Mouse (Mus musculus): ENCODE measurements around the gene Gm3045. TPM values are rescaled to one million over a fixed set of nuclear protein-coding genes. Genes with fewer than 3 reads are reported as not detected.

The Gm3045 gene
- not detected for polyA plus RNA-seq (2017; shearing (Covaris generic))

GRCm38 (mm10) chr13:56426365-56426764, at the start of gene Gm3045:
Gene Gm3045 (plus strand): TSS chr13:56426594.

DNA sequence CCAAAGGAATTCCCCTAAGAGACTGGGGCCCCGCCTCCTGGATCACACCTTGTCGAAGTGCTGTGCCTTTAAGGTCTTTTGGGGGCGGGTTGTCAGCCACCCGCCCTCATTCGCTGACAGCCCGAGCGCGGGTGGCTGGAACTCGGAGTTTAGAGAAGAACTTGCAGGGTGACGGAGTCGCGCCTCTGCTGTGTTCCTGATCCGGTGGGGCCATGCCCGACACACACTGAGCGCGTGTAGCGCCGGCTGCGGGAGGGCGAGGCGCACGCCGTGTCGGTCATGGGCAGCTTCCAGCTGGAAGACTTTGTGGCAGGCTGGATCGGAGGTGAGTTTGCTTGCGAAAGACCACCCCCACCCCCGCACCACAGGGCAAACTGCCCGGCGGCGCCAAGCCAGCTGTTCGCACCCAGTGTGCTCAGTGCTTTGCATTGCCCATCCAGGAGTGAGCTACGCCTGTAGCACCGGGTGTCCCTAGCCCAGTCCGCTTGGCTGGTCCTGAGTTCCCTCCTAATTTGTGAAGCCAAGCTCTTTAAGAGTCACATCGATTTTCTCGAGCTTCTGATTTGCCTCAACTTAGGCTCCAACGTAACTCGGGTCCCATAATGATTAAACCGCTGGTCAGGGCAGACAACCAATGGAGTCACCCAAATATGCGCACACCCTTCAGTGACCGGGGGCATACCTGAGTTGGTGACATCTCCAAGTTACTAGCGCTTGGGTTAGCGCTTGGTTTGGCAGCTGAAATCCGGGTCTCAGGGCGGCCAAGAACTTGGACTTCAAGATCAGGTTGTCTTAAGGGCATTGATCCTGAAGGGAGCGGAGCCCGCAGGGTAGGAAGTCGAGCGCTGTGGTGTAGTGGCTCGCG, 12.0 kb downstream of the Gm3045 start, which contains the start of gene Slc25a48:
Gene Slc25a48, plus strand, starts transcription at position 145 of the 865 bp plus-strand sequence.

DNA sequence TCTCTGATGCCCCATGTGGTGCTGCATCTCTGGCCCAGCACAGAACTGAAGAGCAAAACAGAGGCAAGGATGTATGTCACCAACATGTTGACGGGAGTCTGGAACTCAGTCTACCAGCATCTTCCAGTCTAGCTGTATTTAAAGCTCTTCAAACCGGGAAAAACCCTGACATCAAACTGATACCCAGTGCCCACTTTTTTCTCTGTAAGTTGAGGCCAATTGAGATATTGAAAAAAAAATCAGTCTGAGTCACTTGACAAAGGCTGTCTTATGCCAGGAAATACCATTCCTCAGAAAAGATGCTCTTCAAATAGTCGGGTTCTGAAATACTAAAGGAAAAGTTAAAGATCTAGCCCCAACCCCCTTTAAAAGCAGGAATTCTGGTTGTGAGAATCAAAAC, 55.8 kb downstream of the Gm3045 start, which contains the start of gene Il9:
Gene Il9, minus strand, starts transcription at position 101 of the 400 bp plus-strand sequence.

Other genes starting within 250 kb of the Gm3045 start
- 0.23 TPM for gene Tifab, start 247.7 kb upstream of the Gm3045 start, polyA plus RNA-seq (2017; shearing (Covaris generic))
- not detected for gene Neurog1, start 174.4 kb upstream of the Gm3045 start, polyA plus RNA-seq (2017; shearing (Covaris generic))
- not detected for gene Cxcl14, start 130.0 kb upstream of the Gm3045 start, polyA plus RNA-seq (2017; shearing (Covaris generic))
- not detected for gene Slc25a48, start 11.8 kb downstream of the Gm3045 start, polyA plus RNA-seq (2017; shearing (Covaris generic))
- not detected for gene Il9, start 55.7 kb downstream of the Gm3045 start, polyA plus RNA-seq (2017; shearing (Covaris generic))
- 1.3 TPM for gene Fbxl21, start 95.9 kb downstream of the Gm3045 start, polyA plus RNA-seq (2017; shearing (Covaris generic))
- not detected for gene Lect2, start 121.9 kb downstream of the Gm3045 start, polyA plus RNA-seq (2017; shearing (Covaris generic))
- gene Tgfbi, start 182.9 kb downstream of the Gm3045 start, polyA plus RNA-seq (2017; shearing (Covaris generic)) = 0.93 TPM